In genomic region chrX:13607752-13608151, GRCm38 (mm10) we compare ENCODE assay signal across 29 mouse cellular contexts. TPM values are rescaled to one million over a fixed set of nuclear protein-coding genes. Genes with fewer than 3 reads are reported as not detected.
DNase-seq lines count a peak whose midpoint lies in the region; TF ChIP-seq lines count a peak whose summit lies in the region.
"Had no signal": no experiment of that assay in that cellular context is flagged by ENCODE, and none has a peak within 500 bp of the region (broad histone marks: within the 10 kb centered on the region; RNA-seq: fewer than 3 reads in every experiment).

No protein-coding gene starts in this region.

- 27% methylated on average over 3 of the region's 3 CpGs for WGBS in thymus, adult 2 months

- no peaks in the 10 kb centered on the region; the same call in 1 of the 2 replicates for H3K4me1 ChIP-seq in thymus, adult 2 months (replicated peaks; ENCODE audit: control insufficient read depth, insufficient read depth, low read length)
- H3K4me1 ChIP-seq: embryonic facial prominence, embryonic 10.5 days; embryonic facial prominence, embryonic 13.5 days; forebrain, embryonic 10.5 days; forebrain, embryonic 13.5 days; hindbrain, embryonic 12.5 days; hindbrain, embryonic 15.5 days had no signal

- TF ChIP-seq POLR2A in thymus, adult 2 months (IDR thresholded peaks at IDR 0.05; ENCODE audit: control insufficient read depth, extremely low read depth, insufficient read depth, low read length, poor library complexity): no peak

- no peak for TF ChIP-seq CTCF in thymus, adult 2 months (IDR thresholded peaks at IDR 0.05; ENCODE audit: borderline replicate concordance, control insufficient read depth, extremely low read depth, insufficient read depth, low read length, poor library complexity)

- no peak overlapping the region for H3K27ac ChIP-seq in thymus, adult 2 months (ENCODE audit: control insufficient read depth, insufficient read depth, low read length)
- H3K27ac ChIP-seq: embryonic facial prominence, embryonic 10.5 days; embryonic facial prominence, embryonic 13.5 days; forebrain, embryonic 10.5 days; forebrain, embryonic 13.5 days; gastrocnemius, adult 2 months; hindbrain, embryonic 12.5 days; hindbrain, embryonic 15.5 days had no signal

- no peaks in the 10 kb centered on the region for H3K36me3 ChIP-seq in thymus, adult 2 months (ENCODE audit: control insufficient read depth, insufficient read depth, low read length)
- H3K36me3 ChIP-seq: forebrain, embryonic 10.5 days; G1E; hindbrain, embryonic 12.5 days; hindbrain, embryonic 15.5 days had no signal

- H3K4me3 ChIP-seq in thymus, adult 2 months (ENCODE audit: control insufficient read depth, insufficient read depth, low read length): no peak overlapping the region
- H3K4me3 ChIP-seq: embryonic facial prominence, embryonic 10.5 days; embryonic facial prominence, embryonic 13.5 days; erythroblast, embryonic 14.5 days; forebrain, embryonic 10.5 days; forebrain, embryonic 13.5 days; gastrocnemius, adult 2 months; hindbrain, embryonic 12.5 days; hindbrain, embryonic 15.5 days had no signal

- no peaks in the 10 kb centered on the region for H3K27me3 ChIP-seq in thymus, adult 2 months (ENCODE audit: control insufficient read depth, insufficient read depth, low read length)
- H3K27me3 ChIP-seq: CH12.LX; embryonic facial prominence, embryonic 13.5 days; forebrain, embryonic 13.5 days; hindbrain, embryonic 12.5 days; hindbrain, embryonic 15.5 days had no signal

- DNase-seq in thymus, adult 2 months: peak; percentile 7
- no peak for DNase-seq in thymus, postnatal 14 days
- DNase-seq in T-cell, adult 2 months (ENCODE audit: low spot score): peak; percentile 27
- DNase-seq in induced T-regulatory cell, adult 2 months (ENCODE audit: low read depth): peak; percentile 19
- DNase-seq in naive thymus-derived CD4-positive, alpha-beta T cell, adult 2 months (ENCODE audit: low read depth): peak; percentile 30
- DNase-seq in frontal cortex, postnatal 25 days (ENCODE audit: low spot score in 2 of 2): no peak
- no peak for DNase-seq in cerebellum, adult 11-12 months
- no peak for DNase-seq in lung, postnatal 10 days
- DNase-seq: adrenal gland, postnatal 10 days; adrenal gland, postnatal 36 days; B cell, adult 2 months; cerebellum, adult 11 months; cerebellum, adult 8-10 months; cerebellum, postnatal 36 days; embryo, embryonic 11 days; gastrocnemius, adult 2 months; gastrocnemius, postnatal 14 days; heart, adult 11 months; kidney, adult 18-20 months had no signal

RNA-seq across cellular contexts. Expression of gene Gpr34, which starts 24.1 kb away (rescaled TPM):
- polyA plus RNA-seq in thymus, adult 2 months (2012; rRNA removed): 0.27 and 0.43 TPM in 2 replicates
- polyA plus RNA-seq: erythroblast, embryonic 14.5 days; G1E; Patski had no signal

RNA-seq across cellular contexts. Expression of gene Gpr82, which starts 53.4 kb away (rescaled TPM):
- 0.05 TPM in 1 of 2 replicates, not detected in the other for polyA plus RNA-seq in thymus, adult 2 months (2012; rRNA removed)
- polyA plus RNA-seq: erythroblast, embryonic 14.5 days; G1E; Patski had no signal

Comparison
In these comparisons a context has a peak if more than half of its experiments do, and no peak if none do; other contexts are left out.
1. DNase-seq: peak in thymus, adult 2 months (single experiment), T-cell, adult 2 months (single experiment), induced T-regulatory cell, adult 2 months (single experiment) and naive thymus-derived CD4-positive, alpha-beta T cell, adult 2 months (single experiment); none in thymus, postnatal 14 days (single experiment), frontal cortex, postnatal 25 days (0 of 2), cerebellum, adult 11-12 months (single experiment) and lung, postnatal 10 days (single experiment).